Mouse (Mus musculus): ENCODE measurements around the gene Zfp820.
"Not testable (repeated sequence)": the region's sequence is repeated elsewhere in the genome, so short reads cannot be mapped to it uniquely, and the experiment has no call there.

Zfp820 gene

DNA sequence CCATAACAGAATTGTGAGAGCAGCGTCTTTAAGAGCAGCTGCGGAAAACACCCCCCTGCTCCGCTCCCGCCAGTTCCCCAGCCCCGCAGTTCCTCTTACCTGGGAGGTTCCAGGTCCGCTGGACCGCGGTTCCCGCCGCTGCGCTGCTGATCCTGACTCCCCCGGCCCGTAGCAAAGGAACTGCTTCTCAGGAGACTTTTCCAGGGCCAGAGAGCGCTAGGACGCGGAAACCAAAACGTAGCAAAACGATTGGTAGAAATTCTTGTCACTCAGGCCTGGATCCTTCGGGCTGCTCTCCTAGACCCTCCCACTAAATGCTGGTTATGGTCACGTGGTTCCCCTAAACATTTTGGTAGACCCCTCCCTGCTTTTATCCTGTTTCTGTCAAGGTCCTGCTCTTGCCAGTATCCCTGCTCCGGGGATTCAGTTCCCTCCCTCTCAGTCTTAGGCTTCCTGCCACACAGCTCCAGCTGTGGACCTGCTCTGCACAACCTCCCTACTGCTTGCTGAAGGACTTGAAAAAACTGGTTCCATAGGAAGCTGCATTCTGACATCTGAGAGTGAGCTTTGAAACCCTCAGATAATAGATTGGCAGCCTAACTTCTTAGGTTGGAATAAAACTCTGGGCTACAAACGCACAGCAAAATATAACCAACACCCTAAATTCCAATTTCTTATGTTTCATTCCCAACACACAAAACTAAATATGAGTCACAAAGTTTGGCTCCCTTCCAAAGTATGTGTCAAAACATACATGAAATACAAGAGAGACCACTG is at the start of gene Zfp820:
Gene Zfp820, minus strand, starts transcription at position 228 of the 777 bp plus-strand sequence.
- peak; percentile 0 for DNase-seq

DNA sequence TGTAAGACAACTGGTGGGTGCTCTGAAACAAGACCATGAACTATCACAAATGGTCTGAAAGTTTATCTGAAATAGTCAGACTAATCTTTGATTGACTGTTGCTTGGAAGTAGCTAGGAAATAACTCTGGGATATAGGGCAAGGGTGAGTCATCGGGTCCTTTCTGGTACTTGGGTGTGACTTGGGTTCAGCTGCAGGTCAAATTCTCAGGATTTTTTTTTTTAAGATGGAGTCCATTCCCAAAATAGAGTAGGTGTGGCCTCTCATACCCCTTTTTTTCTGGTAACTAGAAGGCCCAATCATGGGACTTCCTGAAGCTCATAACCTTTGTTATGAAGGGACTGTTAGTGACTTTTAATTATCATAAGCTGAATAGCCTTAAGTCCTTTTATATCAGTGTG is 25.7 kb upstream of the Zfp820 start:
- DNase-seq: no peak

DNA sequence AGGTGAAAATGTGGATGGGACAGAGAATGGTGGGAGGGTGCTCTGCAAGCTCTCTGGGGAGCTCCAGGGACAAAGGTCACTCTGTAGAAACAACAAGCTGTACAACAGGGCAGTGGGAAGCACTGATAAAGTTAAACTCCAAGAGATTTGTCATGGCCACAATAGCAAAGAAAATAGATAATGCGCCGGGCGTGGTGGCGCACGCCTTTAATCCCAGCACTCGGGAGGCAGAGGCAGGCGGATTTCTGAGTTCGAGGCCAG is 680 bp upstream of the Zfp820 start:
- not testable (repeated sequence) for DNase-seq

DNA sequence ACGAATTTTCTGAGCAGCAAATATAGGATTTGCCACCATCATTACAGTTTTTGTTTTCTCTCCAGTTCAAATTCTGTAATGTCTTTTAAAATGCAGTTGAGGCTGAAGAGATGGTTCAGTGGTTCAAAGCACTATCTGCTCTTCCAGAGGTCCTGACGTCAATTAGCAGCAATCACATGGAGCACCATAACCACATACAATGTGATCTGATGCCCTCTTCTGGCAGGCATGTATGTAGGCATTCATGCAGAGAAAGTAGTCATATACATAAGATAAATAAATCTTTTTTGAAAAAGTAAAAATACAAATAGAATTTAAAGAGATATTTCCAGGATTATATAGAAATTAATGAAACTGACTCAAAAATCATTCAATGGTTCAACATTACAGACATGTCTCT is 7.1 kb downstream of the Zfp820 start:
- no peak for DNase-seq

DNA sequence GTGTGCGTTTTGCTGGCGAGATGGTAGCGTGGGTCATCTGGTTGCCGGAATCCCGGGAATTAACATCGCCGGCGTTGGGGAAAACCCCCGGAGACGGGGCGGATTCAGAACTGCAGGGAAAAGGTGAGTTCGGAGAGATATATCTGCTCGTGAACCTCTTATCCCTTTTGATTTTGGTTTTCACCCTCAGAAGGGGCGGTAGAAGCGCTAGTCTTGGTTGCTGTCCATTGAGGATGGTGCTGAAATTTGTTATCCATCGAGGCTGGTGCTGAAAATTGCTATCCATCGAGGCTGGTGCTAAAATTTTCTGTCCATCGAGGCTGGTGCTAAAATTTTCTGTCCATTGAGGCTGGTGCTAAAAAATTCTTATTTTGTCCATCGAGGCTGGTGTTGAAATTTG is 44.2 kb downstream of the Zfp820 start:
- DNase-seq: not testable (repeated sequence)

DNA sequence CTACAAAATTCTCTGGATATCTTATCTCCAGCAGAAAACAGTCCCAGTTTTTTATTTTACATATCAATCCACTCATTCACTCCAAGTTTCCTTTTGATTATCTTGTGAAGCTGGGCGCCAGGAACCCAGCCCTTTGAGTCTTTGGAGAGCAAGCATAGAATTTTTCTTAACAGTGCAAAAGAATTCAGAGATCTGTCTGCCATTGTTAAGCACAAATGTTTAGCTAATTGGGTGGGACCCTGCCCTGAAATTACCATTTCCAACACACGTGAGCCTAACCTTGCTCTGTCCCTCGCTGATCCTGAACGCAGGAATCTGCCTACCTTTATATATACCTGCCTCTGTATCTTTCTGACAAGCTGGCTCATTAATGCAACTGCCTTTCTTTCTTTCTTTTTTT is 53.3 kb downstream of the Zfp820 start:
- no peak for DNase-seq

DNA sequence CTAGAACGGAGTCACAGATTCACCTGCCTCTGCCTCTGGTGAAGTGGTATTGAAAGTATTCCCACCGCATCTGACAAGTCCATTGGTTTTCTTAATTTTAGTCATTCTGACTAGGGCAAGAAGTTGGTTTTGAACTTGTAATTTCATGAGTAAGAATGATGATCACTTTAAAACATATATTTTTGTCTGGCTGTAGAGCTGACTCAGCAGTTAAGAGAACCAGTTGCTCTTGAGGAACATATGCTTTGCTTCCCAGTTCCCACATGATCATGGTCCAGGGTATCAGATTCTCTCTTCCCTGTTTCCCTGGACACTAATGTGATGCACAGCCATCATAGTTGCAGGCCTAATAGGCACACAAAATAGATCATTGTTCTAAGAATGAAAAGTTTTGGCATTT is 75.2 kb downstream of the Zfp820 start:
- no peak for DNase-seq

All from cerebellum, adult 8-10 months (tissue).